Mouse (Mus musculus) bone marrow macrophage, adult 2 months (primary cell): ENCODE results near the gene Cnot2. TPM values are rescaled to one million over a fixed set of nuclear protein-coding genes. Genes with fewer than 3 reads are reported as not detected.

Source experiments
- H3K27ac ChIP-seq: 2 replicates; pipeline ENCODE4 v1.5.1; 2012; ENCODE audit warnings: low read depth, low read length; ENCODE audit not compliant: insufficient read depth
- H3K4me1 ChIP-seq: 2 replicates; pipeline ENCODE4 v1.6.1; 2012; ENCODE audit warnings: low read length; ENCODE audit not compliant: control insufficient read depth, insufficient read depth
- H3K4me3 ChIP-seq: 2 replicates; pipeline ENCODE4 v1.5.1; 2012; ENCODE audit warnings: mild to moderate bottlenecking, low read length, moderate library complexity; ENCODE audit not compliant: insufficient read depth
- CTCF ChIP-seq: IDR thresholded peaks from 2 replicates; pipeline ENCODE4 v1.5.1; 2012; ENCODE audit warnings: low read depth, mild to moderate bottlenecking, low read length, moderate library complexity
- POLR2A ChIP-seq: IDR thresholded peaks from 2 replicates; pipeline ENCODE4 v1.6.1; 2012; ENCODE audit warnings: mild to moderate bottlenecking, low read depth, low read length, borderline replicate concordance
- polyA plus RNA-seq: library from polyadenylated mRNA; stranded (reverse); fragments of >200 nt; gene quantifications from 2 replicates; pipeline ENCODE4 v1.2.4, GENCODE M21; 2012; ENCODE audit not compliant: missing spikeins, insufficient read depth, insufficient read length

The Cnot2 gene
- polyA plus RNA-seq, 1 experiment, result 50.7 TPM

- Histone ChIP-seq H3K27ac (no peak overlapping the region), H3K4me3 (no peak overlapping the region), H3K4me1 (no peaks in the 10 kb centered on the region; the same call in 1 of the 2 replicates)
- TF ChIP-seq CTCF, result peak; percentile 39; the same call in 1 of the 2 replicates
- no peak for TF ChIP-seq POLR2A
Observed at GRCm38 (mm10) chr10:116480988-116481387, 100.3 kb downstream of the Cnot2 start.

GRCm38 (mm10) chr10:116476559-116476958 is 104.8 kb downstream of the Cnot2 start:
- Histone ChIP-seq H3K4me1 (no peaks in the 10 kb centered on the region), H3K27ac (no peak overlapping the region), H3K4me3 (no peak overlapping the region)
- TF ChIP-seq CTCF, result no peak
- no peak for TF ChIP-seq POLR2A

- H3K4me1 ChIP-seq, result no peaks in the 10 kb centered on the region
- H3K27ac ChIP-seq, result no peak overlapping the region
- TF ChIP-seq POLR2A (no peak), CTCF (no peak)
- no peak overlapping the region for H3K4me3 ChIP-seq
Observed at GRCm38 (mm10) chr10:116475725-116476124, 105.6 kb downstream of the Cnot2 start.

- Histone ChIP-seq H3K4me1 (no peaks in the 10 kb centered on the region), H3K4me3 (peak within 1 kb of the TSS; percentile 47), H3K27ac (no peak within 1 kb of the TSS)
- TF ChIP-seq CTCF, result no peak
Observed at GRCm38 (mm10) chr10:116473759-116474549, 107.4 kb downstream of the Cnot2 start, which contains the start of gene Kcnmb4. Gene Kcnmb4, minus strand, starts transcription at chr10:116473878.

GRCm38 (mm10) chr10:116473071-116473758 is 108.1 kb downstream of the Cnot2 start:
- H3K4me1 ChIP-seq, result no peaks in the 10 kb centered on the region
- H3K27ac ChIP-seq, result no peak overlapping the region
- TF ChIP-seq POLR2A, result no peak
- TF ChIP-seq CTCF, result no peak
- peak overlapping the region; percentile 47 for H3K4me3 ChIP-seq

GRCm38 (mm10) chr10:116472579-116472978 is 108.7 kb downstream of the Cnot2 start:
- TF ChIP-seq POLR2A, result no peak
- TF ChIP-seq CTCF, result no peak
- H3K4me3 ChIP-seq, result no peak overlapping the region
- no peak overlapping the region for H3K27ac ChIP-seq

GRCm38 (mm10) chr10:116470306-116470925 is 110.9 kb downstream of the Cnot2 start:
- TF ChIP-seq POLR2A (no peak), CTCF (no peak)
- Histone ChIP-seq H3K4me3 (no peak overlapping the region), H3K27ac (no peak overlapping the region), H3K4me1 (no peaks in the 10 kb centered on the region)

More at GRCm38 (mm10) chr10:116472579-116472978, 108.7 kb downstream of the Cnot2 start:
- no peaks in the 10 kb centered on the region for H3K4me1 ChIP-seq

- H3K4me3 ChIP-seq, result no peak overlapping the region
- no peak overlapping the region for H3K27ac ChIP-seq
- TF ChIP-seq CTCF, result no peak
- no peak for TF ChIP-seq POLR2A
- H3K4me1 ChIP-seq, result no peaks in the 10 kb centered on the region
Observed at GRCm38 (mm10) chr10:116468094-116468493, 113.2 kb downstream of the Cnot2 start.

GRCm38 (mm10) chr10:116463753-116464345 is 117.5 kb downstream of the Cnot2 start:
- Histone ChIP-seq H3K4me3 (no peak overlapping the region), H3K4me1 (no peaks in the 10 kb centered on the region), H3K27ac (no peak overlapping the region)
- TF ChIP-seq POLR2A (no peak), CTCF (no peak)
